Mouse (Mus musculus): Measurements from ENCODE around the gene Basp1.

- TF ChIP-seq CTCF (IDR thresholded peaks at IDR 0.05; ENCODE audit: low read depth, low read length) (no peak), EP300 (IDR thresholded peaks at IDR 0.05; ENCODE audit: insufficient read depth, low read depth, low read length) (no peak), POLR2A (IDR thresholded peaks at IDR 0.05; ENCODE audit: insufficient read depth, low read length) (no peak)
Measured at GRCm38 (mm10) chr15:25358680-25359097, 54.9 kb downstream of the Basp1 start.
